Mouse (Mus musculus): ENCODE results near the gene Hbp1.

The Hbp1 gene

DNA sequence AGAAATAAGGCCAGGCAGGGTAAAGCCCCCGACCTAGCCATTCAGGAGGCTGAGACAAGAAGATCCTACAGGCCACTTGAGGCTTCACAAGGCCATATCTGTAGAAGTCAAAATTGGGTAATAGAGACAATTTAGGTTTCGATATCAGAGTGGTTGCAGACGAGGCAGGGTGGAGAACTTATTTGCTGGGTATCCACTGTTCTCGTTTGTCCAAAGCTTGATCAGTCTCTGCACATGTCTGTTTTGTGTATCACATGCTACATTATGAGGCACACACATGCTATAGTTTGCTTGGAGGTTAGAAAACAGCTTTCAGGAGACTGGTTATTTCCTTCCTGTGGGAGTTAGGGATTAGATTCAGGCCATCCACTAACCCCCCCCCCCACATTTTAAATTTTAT lies 5.5 kb upstream of the Hbp1 start:
- no peak for DNase-seq (ENCODE audit: extremely low read depth, insufficient read length, low spot score)

DNA sequence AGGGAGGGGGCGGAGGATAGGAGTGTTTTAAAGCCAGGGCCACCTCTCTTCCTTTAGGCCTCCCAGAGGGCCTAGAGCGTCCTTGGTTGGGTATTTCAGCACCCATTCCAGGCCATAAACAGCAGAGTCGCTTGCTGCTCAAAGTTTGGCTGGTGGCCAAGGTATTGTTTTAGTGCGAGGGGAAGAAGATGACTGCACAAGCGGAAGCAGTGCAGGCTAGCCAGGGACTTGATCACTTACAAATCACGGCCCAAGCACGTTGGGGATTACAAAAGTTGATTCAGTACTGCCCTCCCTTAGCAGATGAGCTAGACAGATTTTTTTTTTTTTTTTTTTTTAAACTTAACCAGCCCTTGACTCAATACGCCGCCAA lies 310 bp upstream of the Hbp1 start:
- DNase-seq (ENCODE audit: extremely low read depth, insufficient read length, low spot score) = no peak

DNA sequence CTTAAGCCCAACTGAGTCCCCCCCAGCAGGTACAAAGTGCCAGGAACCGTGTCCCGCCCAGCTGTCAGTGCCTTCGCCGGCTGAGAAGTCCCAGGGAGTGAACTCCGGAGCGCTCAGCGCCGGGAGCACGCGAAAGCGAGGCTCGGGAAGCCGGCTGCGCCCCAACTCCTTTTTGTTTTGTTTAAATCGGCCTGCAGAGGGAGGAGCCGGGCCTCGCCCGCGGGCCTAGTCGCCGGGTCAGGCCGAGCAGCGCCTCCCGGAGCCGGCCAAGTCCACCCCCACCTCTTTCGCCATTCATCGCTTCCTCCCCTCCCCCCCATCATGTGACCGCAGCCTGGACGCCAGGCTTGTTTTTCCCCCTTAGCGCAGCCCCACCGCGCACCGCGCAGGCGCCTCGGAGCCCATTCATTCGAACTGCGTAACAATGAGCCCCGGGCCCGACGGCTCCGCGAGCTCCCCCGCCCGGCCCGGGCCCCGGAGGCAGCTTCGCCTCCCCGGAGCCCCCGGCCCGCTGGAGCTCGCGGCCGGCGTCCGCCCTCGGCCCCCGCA lies 1.1 kb downstream of the Hbp1 start:
- DNase-seq (ENCODE audit: extremely low read depth, insufficient read length, low spot score) = peak; percentile 94

DNA sequence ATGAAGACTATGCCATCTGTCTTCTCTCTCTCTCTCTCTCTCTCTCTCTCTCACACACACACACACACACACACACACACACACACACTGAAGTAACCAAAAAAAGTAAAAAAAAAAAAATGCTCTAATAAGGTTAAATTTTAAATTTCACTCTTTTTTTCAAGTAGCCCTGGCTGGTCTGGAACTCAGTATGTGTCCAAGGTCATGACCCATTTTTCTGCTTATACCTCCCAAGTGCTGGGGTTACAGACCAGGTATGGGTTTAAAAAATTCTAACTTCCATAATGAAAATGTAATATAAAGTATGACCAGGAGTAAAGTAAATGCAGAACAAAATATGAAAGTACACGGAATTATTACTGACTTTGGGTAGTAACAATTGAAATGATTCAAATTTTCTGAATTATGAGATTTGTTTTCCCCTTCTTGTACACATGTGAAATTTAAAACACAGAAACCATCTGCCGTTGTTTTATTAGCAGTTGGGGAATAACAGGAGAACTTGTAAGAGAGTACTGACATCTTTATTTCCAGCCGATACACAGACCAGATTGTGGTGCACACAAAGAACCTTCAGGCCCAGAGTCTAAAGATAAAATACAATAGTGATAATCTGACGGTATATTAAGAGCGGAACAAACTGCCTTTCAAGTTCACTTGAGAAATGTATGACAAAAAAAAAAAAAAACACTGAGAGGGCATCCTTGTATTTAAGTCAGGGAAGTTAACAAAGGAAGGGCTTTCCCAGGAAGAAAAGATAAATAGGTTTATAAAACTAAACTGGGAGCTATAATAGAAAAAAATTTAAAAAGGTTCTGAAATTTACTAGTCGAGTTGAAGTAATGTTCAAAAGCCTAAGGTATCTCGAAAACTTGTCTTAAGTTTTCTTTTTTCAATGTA lies 2.0 kb downstream of the Hbp1 start:
- DNase-seq (ENCODE audit: extremely low read depth, insufficient read length, low spot score) = no peak

DNA sequence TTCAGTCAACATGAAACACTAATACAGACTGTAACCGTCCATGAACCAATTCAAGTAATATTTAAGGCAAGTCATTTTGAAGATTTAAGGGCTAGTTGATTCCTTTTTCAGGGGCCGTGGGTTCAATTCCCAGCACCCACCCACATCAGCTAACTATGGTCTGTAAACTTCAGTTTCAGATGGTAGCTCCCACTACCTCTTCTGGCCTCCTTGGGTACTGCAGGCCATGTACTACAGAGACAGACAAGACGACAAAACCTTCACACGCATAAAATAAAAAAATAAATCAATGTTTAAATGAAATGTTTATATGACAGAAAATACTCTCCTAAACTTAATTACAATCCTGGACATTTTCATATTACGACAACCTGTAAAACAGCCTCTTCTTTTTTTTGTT lies 2.9 kb downstream of the Hbp1 start:
- no peak for DNase-seq (ENCODE audit: extremely low read depth, insufficient read length, low spot score)

DNA sequence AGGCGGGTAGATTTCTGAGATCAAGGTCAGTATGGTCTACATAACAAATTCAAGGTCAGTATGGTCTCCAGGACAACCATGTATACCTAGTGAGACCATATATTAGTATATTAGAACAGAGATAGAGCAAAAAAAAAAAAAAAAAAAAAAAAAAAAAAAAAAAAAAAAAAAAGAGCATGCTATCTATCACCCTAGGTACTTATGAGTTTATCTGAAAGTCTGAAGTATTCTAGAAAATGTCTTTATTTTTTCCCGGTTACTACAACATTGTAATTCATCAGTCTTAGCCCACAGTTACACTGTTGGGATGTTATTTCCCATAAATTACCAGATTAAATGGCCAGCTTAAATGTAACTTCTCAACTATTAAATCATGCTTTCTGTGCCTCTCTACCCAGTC lies 5.9 kb downstream of the Hbp1 start:
- no peak for DNase-seq (ENCODE audit: extremely low read depth, insufficient read length, low spot score)

DNA sequence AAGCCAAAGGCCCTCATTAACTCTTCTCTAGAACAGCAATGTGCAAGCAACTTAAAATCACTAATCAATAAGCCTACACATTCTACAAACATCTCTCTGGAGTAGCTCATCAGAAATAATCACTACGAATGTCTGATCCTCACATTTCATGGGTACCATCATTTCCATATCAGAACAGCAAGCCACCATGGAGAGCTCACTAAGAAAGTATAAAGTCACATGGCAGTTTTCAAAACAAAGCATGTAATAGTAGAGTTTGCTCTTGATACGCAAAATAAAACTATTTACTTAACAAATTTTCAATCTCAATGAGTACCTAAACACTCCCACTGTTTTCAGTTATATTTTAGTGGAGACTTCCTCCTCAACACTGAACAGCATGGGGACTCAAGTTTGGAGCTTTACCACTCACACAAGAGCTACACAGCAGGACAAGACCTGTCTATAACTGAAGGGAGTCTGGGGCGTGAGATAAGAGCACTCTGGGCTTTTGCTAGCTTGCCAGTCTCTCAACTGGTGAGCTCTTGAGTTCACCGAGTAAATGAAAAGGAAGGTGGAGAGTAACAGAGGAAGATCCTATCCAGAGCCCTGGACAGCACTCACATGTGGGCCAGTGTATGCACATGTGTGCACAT lies 7.2 kb downstream of the Hbp1 start:
- DNase-seq (ENCODE audit: extremely low read depth, insufficient read length, low spot score) = no peak

DNA sequence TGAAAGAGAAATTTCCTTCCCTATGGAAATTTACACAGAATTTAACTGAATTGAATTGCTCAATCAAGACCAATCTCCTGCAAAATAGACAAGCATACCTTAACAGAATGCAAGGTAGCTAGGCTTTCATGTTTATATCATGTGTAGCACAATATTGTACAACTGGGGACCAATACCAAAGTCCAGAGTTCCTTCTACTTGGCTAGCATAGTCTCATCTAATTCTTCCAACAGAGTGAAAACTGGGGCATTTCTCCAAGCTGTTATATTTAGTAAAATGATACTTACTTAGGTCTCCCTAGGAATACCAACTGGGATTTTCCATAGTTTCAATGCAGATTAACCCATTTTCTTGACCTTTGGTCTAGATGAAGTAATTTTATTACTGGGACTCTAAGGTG lies 11.3 kb downstream of the Hbp1 start:
- DNase-seq (ENCODE audit: extremely low read depth, insufficient read length, low spot score) = no peak

DNA sequence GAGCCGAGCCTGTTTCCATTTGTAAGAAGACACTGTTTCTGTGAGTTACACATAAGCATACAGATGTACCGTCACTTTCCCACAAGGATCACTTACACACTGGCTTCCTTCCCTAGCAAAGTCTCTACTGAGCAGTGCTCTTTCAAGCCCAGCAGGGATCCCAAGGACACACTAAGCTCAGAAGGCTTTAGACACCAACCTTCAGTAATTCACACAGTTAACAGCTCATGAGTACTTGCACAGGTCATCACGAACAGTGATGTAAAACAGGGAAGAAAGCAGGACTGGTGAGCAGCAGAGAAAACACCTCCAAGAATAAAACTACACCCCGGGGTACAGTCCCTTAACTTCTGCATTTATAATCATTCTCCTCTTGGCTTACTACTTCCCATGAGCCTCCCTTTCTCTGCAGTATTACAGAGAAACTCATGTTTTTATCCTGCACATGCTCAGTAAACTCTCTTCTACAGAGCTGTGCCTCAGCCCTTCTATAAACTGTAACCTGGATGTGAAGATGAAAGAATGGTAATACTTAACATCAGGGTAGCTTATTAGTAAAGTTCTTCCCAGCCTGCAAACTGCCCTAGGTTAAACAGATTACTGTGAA lies 11.8 kb downstream of the Hbp1 start:
- no peak for DNase-seq (ENCODE audit: extremely low read depth, insufficient read length, low spot score)

DNA sequence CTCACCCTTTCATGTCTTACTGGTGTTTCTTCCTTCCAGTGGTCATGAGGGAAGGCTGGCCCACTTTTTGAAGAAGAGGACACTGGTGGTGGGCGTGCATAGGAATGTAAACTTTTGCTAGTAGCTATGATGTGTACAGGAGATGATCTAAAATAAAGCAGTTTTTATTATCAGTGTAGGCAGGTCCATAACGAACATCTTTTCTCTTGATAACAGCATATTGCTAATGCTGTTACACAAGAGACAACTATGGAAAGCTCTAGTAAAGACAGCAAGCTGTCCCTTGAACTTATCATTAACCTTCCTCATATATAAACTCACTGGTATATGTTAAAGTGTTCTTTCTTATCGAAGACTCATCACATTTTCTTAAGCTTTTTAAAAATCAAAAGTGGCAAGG lies 12.7 kb downstream of the Hbp1 start:
- DNase-seq (ENCODE audit: extremely low read depth, insufficient read length, low spot score) = no peak

DNA sequence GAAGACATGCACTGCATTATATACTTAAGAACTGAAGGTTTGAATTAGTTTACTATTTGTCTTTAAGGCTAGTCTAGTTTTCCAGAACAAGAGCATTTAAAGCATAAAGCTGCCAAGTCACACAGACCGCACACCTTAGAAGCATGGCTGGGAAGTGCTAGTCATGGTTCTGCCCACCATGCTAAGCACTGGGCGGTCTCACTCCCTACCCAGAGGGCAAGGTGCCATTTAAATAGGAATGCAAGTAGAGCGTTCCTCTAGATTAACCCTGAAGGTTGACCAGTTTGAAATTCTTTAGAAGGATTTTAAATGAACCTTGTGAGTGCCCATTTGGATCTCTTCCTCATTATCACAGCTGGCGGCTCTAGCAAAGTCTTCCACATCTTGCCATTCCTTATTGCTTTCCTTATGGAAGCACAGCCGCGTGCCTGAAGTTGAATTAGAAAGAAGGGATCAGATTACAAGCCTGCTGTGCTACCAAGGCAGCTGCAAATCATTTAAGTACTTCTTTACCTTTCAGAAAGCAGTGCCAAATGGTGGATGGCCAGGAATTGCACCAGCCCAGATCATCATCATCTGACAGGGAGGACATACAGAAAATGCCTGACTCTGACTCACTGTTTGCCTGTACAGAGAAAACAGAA lies 13.6 kb downstream of the Hbp1 start:
- DNase-seq (ENCODE audit: extremely low read depth, insufficient read length, low spot score) = no peak

DNA sequence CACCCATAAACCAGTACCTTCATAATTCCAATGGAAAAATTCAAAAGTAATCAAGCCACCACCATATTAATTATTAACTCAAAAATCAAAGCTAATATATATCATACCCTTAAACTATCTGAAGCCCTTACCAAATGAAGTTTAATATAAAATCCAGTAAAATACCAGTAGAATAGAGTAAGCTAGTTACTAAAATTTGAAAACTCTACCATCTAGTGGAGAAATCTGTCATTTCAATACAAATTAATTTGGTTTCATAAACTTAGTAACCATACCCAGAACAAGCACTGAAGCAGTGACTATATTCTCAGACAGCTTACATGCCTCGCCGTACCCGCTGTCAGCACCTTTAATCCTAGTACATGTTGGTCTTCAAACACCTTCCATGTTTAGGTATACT lies 18.5 kb downstream of the Hbp1 start:
- DNase-seq (ENCODE audit: extremely low read depth, insufficient read length, low spot score) = no peak

DNA sequence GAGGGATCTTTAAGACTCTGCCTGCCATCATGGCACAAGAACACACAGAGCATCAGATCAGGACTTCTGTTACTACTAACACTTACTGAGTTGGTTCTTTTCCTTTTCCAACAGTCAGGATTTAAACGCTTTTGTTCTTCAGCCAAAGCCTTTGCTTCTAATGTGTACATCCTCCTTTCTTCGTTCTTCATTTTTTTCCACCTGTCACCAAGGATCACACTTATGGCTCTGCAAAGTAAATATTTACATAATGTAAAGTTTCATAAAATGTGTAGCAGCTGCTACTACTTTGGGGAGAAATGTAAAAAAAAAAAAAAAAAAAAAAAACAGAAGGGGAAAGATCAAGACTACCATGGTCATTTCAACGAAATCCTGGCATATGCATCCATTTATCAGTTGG lies 21.8 kb downstream of the Hbp1 start:
- DNase-seq (ENCODE audit: extremely low read depth, insufficient read length, low spot score) = no peak

DNA sequence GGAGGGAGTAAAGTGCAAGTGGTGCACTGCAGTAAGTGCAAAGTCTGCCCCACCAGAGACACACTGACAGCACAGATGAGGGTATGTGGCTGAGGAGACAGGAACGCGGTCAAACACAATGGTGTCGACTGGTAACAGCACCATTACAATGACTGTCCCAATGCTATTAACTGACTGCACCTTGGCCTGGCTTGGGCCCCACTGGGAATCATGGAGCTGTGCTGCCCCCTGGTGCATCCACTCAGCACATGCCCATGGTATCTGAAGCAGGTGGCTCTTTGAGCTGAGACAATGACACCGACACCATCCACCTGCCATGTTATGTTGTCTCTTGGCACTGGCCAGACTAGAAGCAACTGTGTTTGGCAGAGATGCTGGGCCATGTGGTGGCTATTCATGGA lies 23.7 kb downstream of the Hbp1 start:
- peak; percentile 30 for DNase-seq (ENCODE audit: extremely low read depth, insufficient read length, low spot score)

DNA sequence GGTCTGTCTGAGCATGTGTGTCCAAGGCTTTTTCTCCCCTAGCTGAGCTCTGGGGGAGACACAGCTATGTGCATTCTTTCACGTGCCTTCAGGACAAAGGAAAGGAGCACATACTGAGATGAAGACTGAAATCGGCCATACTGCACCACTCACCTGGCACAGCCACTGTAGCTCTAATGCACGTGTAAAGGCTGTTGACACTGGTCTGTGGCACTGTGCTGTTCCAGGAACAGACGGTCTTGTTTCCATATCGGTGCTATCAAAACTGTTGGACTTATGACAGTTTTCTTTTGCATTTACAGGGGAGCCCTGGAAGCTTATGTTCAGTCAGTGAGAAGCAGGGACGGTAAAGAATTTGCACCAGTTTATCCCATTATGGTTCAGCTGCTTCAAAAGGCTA lies 25.0 kb downstream of the Hbp1 start:
- no peak for DNase-seq (ENCODE audit: extremely low read depth, insufficient read length, low spot score)

DNA sequence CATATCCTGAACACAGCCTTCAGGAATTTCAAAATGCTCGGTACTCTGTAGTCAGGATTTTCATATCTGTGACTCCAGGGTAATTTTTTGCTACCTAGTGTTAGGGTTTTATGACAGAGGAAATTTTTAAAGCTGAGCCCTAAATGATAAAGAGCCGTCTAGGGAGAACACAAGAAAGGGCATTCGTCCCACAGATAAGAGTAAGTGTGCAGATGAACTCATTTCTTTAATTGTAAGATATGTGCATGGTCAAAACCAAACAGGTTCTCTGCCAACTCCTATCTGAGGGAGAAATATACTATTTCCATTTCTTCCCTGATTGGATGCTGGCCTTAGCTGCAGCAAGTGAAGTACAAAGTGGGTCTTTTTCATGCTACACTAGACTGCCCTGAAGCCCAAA lies 26.2 kb downstream of the Hbp1 start:
- DNase-seq (ENCODE audit: extremely low read depth, insufficient read length, low spot score) = no peak

DNA sequence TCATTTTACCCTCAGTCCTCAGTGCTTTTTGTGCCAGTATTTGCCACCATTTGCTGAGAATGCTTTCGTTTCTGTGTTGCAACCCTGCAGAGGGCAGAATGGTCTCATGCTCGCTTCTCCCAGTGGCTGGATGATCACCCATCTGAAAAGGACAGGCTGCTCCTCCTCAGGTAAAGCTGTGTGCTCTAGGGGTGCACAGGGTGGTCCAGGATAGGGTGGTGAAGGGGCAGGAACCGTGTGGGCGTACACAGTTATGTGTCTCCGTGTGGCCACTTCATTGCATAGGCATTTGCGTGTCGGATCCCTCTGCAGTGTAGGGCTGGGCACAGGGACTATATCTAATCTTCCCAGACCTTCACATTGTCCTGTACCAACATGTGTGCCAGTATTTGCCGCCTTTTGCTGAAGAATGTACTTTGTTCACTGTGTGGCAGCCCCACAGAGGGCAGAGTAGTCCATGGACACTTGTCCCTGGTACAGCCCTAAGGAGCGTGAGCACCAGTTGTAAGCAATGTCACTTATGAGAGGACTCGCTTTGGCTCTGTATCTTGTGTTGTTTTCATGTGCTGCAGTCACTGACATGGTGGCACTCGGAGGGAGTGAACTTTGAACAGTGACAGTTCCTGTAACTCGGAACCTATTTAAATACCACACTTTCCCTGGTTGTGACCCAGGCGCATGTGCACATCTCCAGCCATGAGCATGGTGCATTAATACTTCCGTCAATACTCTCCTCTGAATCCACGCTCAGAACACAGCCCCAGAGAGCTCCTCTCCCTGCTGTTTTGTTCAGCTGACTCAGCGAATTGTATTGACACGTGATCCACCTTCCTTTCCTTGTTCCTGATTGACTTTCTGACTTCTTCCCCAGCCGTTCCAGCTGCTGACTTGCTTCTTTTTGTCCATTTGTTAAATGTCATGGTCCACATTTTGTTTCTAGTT lies 29.6 kb downstream of the Hbp1 start:
- DNase-seq (ENCODE audit: extremely low read depth, insufficient read length, low spot score) = no peak

DNA sequence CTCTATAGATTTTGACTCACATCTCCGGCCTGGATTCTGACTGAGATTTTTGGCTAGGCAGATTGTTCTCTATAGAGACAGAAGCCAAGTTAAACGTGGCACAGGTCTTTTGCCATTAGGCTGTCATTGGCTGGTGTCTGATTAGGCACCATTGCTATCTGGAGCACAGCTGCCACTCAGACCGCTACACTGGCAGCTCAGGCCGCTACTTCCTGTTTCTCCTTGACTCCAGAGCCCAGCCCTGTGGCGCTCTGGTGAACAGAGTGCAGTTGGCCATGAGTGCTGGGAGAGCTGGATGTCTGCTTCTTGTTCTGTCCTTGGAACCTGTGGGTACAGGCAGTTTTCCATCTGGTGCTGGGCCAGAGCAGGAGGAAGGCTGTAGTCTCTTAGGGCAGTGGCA lies 33.1 kb downstream of the Hbp1 start:
- no peak for DNase-seq (ENCODE audit: extremely low read depth, insufficient read length, low spot score)

DNA sequence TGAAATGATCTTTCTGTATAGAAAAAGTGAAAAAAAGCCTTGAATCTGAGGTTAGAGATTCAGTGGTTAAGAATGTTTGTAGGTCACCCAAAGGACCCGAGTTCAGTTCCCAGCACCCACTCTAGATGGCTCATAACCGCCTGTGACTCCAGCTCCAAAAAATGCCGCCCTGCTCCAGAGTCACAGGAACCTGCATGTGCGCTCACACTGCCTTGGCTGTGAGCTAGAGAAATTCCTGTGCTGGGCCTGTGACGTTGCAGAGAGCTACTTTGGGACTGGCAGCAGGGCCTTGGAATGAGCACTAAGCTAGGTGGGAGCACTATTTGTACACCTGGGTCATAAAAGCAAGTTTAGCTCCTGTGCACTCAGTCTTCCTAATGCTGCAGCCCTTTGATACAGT lies 33.6 kb downstream of the Hbp1 start:
- DNase-seq (ENCODE audit: extremely low read depth, insufficient read length, low spot score) = no peak

DNA sequence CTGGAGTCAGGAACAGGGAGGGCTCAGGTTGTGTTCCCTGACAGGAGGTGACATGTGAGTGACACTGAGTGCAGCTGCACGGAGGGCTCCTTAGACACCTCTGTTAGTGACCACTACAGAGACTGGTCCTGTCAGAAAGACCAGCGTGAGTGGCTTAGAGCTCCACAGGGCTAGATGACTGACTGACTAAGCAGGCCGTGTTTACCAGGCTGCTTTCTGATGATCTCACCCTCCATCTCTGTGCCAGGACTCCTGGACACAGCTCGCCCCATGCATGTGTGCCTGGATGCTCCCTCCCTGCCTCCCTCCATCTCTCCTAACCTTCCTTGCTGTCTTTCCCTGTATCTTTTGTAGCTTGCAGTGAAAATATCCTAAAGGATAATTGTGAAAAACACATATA lies 36.7 kb downstream of the Hbp1 start:
- DNase-seq (ENCODE audit: extremely low read depth, insufficient read length, low spot score) = peak; percentile 35
